Mouse (Mus musculus): Measurements from ENCODE around the gene Phyh. TPM values are rescaled to one million over a fixed set of nuclear protein-coding genes. Genes with fewer than 3 reads are reported as not detected.

Phyh gene
- 100 to 1,000 TPM; 532 to 534 TPM for total RNA-seq (2021)
- long read RNA-seq, experiment 1, transcript Phyh-201 (9 exons, 1,438 nt), result major isoform, 910 of 946 reads
- long read RNA-seq, experiment 1, partial matches to known transcripts, result 10 of 946 reads
- long read RNA-seq, experiment 1, other reads (novel, unspliced or antisense), result 24 of 946 reads
- long read RNA-seq, experiment 2, transcript Phyh-201 (9 exons, 1,438 nt), result major isoform, 649 of 673 reads
- long read RNA-seq, experiment 2, partial matches to known transcripts, result 6 of 673 reads
- long read RNA-seq, experiment 2, other reads (novel, unspliced or antisense), result 18 of 673 reads

- peak; percentile 87 for DNase-seq
- intact Hi-C loops (cut with DNase I), result loop anchor here (5.0 kb wide), 2 partner anchors 93 to 108 kb away; partner anchors contain the start of gene Mcm10
Observed at GRCm38 (mm10) chr2:4918860-4919739, at the start of gene Phyh. Phyh (plus strand) TSS chr2:4919019.

GRCm38 (mm10) chr2:4872740-4873139 is 46.1 kb upstream of the Phyh start:
- no peak for DNase-seq
- intact Hi-C loops (cut with DNase I), result no loop called here

- no peak for DNase-seq
- intact Hi-C loops (cut with DNase I), result no loop called here
Observed at GRCm38 (mm10) chr2:4873331-4873730, 45.5 kb upstream of the Phyh start.

GRCm38 (mm10) chr2:4875090-4875489 is 43.7 kb upstream of the Phyh start:
- intact Hi-C loops (cut with DNase I), result no loop called here
- no peak for DNase-seq

- DNase-seq, result no peak
- intact Hi-C loops (cut with DNase I), result no loop called here
Observed at GRCm38 (mm10) chr2:4876131-4876530, 42.7 kb upstream of the Phyh start.

- peak; percentile 17 to 33 for DNase-seq
- intact Hi-C loops (cut with DNase I), result loop anchor here (5.0 kb wide), 1 partner anchor 159 kb away; no protein-coding TSS in a partner anchor
Observed at GRCm38 (mm10) chr2:4880737-4881349, 38.0 kb upstream of the Phyh start.

GRCm38 (mm10) chr2:4881350-4882248 is 37.2 kb upstream of the Phyh start, which contains the start of gene Sephs1:
Sephs1 (plus strand) TSS chr2:4881564.
- intact Hi-C loops (cut with DNase I), result loop anchor here (5.0 kb wide), 1 partner anchor 159 kb away; no protein-coding TSS in a partner anchor

GRCm38 (mm10) chr2:4882249-4882791 is 36.5 kb upstream of the Phyh start:
- intact Hi-C loops (cut with DNase I), result loop anchor here (5.0 kb wide), 1 partner anchor 160 kb away; no protein-coding TSS in a partner anchor
- DNase-seq, result peak in 1 of 2 experiments; percentile 85

More at GRCm38 (mm10) chr2:4881350-4882248, 37.2 kb upstream of the Phyh start, which contains the start of gene Sephs1:
- DNase-seq, result peak; percentile 86 to 88

- intact Hi-C loops (cut with DNase I), result loop anchor here (5.0 kb wide), 1 partner anchor 161 kb away; no protein-coding TSS in a partner anchor
- no peak for DNase-seq
Observed at GRCm38 (mm10) chr2:4883009-4883704, 35.7 kb upstream of the Phyh start.

GRCm38 (mm10) chr2:4886896-4887295 is 31.9 kb upstream of the Phyh start:
- no peak for DNase-seq
- intact Hi-C loops (cut with DNase I), result no loop called here

- intact Hi-C loops (cut with DNase I), result no loop called here
- DNase-seq, result no peak
Observed at GRCm38 (mm10) chr2:4895598-4895997, 23.2 kb upstream of the Phyh start.

- intact Hi-C loops (cut with DNase I), result no loop called here
- no peak for DNase-seq
Observed at GRCm38 (mm10) chr2:4896970-4897369, 21.8 kb upstream of the Phyh start.

GRCm38 (mm10) chr2:4900624-4901023 is 18.2 kb upstream of the Phyh start:
- no peak for DNase-seq
- intact Hi-C loops (cut with DNase I), result no loop called here

- intact Hi-C loops (cut with DNase I), result no loop called here
Observed at GRCm38 (mm10) chr2:4902346-4902745, 16.5 kb upstream of the Phyh start.

GRCm38 (mm10) chr2:4907120-4907519 is 11.7 kb upstream of the Phyh start:
- DNase-seq, result no peak
- intact Hi-C loops (cut with DNase I), result no loop called here

More at GRCm38 (mm10) chr2:4902346-4902745, 16.5 kb upstream of the Phyh start:
- no peak for DNase-seq

- intact Hi-C loops (cut with DNase I), result no loop called here
- no peak for DNase-seq
Observed at GRCm38 (mm10) chr2:4907916-4908315, 10.9 kb upstream of the Phyh start.

- intact Hi-C loops (cut with DNase I), result no loop called here
- no peak for DNase-seq
Observed at GRCm38 (mm10) chr2:4908771-4909315, 10.0 kb upstream of the Phyh start.

- intact Hi-C loops (cut with DNase I), result no loop called here
Observed at GRCm38 (mm10) chr2:4909909-4910308, 8.9 kb upstream of the Phyh start.

More at GRCm38 (mm10) chr2:4909909-4910308, 8.9 kb upstream of the Phyh start:
- DNase-seq, result no peak

All from heart, postnatal 14 days (tissue).